14 mouse cellular contexts compared by ENCODE assay signal in genomic region chr11:70079928-70080327, GRCm38 (mm10). TPM values are rescaled to one million over a fixed set of nuclear protein-coding genes. Genes with fewer than 3 reads are reported as not detected.
DNase-seq lines count a peak whose midpoint lies in the region; ATAC-seq and TF ChIP-seq lines count a peak whose summit lies in the region.
"Had no signal": no experiment of that assay in that cellular context is flagged by ENCODE, and none has a peak within 500 bp of the region (broad histone marks: within the 10 kb centered on the region; RNA-seq: fewer than 3 reads in every experiment).

No protein-coding gene starts in this region.

- no peaks in the 10 kb centered on the region for H3K36me3 ChIP-seq in heart, postnatal 0 days (replicated peaks; ENCODE audit: control insufficient read depth, insufficient read depth, low read length)
- H3K36me3 ChIP-seq in forebrain, embryonic 12.5 days (replicated peaks): no peaks in the 10 kb centered on the region
- H3K36me3 ChIP-seq: limb, embryonic 13.5 days had no signal

- no peak overlapping the region for H3K4me3 ChIP-seq in heart, postnatal 0 days (ENCODE audit: low read depth, low read length)
- no peak overlapping the region for H3K4me3 ChIP-seq in forebrain, embryonic 12.5 days (replicated peaks)
- H3K4me3 ChIP-seq: limb, embryonic 13.5 days had no signal

- no peak for ATAC-seq in heart, postnatal 0 days (ENCODE audit: insufficient read depth, low read depth)
- no peak for ATAC-seq in forebrain, embryonic 12.5 days (ENCODE audit: low FRiP score)
- ATAC-seq: intestine, postnatal 0 days; midbrain, embryonic 16.5 days had no signal

- TF ChIP-seq EP300 in heart, postnatal 0 days (IDR thresholded peaks at IDR 0.05; ENCODE audit: low read depth): no peak

- H3K4me2 ChIP-seq in heart, postnatal 0 days (ENCODE audit: low read depth, low read length): no peak overlapping the region
- no peak overlapping the region for H3K4me2 ChIP-seq in forebrain, embryonic 12.5 days
- H3K4me2 ChIP-seq: limb, embryonic 13.5 days had no signal

- peak; percentile 21 for DNase-seq in heart, postnatal 0 days (ENCODE audit: low spot score)
- DNase-seq in heart, adult 8-10 months (ENCODE audit: low spot score): no peak
- peak; percentile 68 for DNase-seq in CD4-positive helper T cell, adult 2 months (ENCODE audit: low read depth, low spot score)
- peak; percentile 54 for DNase-seq in kidney, adult 9 months
- peak; percentile 80 for DNase-seq in naive thymus-derived CD4-positive, alpha-beta T cell, adult 2 months (ENCODE audit: low read depth)
- DNase-seq in cerebellum, adult 18-20 months: no peak
- DNase-seq in urinary bladder, adult 2 months (ENCODE audit: low spot score): no peak
- DNase-seq: adrenal gland, postnatal 25 days; retina, postnatal 1 day had no signal

- H3K27ac ChIP-seq in heart, postnatal 0 days (ENCODE audit: low read depth): no peak overlapping the region
- no peak overlapping the region for H3K27ac ChIP-seq in forebrain, embryonic 12.5 days
- H3K27ac ChIP-seq: limb, embryonic 13.5 days had no signal

- no peaks in the 10 kb centered on the region for H3K9me3 ChIP-seq in heart, postnatal 0 days (replicated peaks; ENCODE audit: control insufficient read depth, low read length)
- no peaks in the 10 kb centered on the region for H3K9me3 ChIP-seq in forebrain, embryonic 12.5 days
- H3K9me3 ChIP-seq: limb, embryonic 13.5 days had no signal

- no peaks in the 10 kb centered on the region for H3K4me1 ChIP-seq in heart, postnatal 0 days (ENCODE audit: control insufficient read depth, insufficient read depth)
- H3K4me1 ChIP-seq in forebrain, embryonic 12.5 days: no peaks in the 10 kb centered on the region; the same call in 1 of the 2 replicates

- no peaks in the 10 kb centered on the region for H3K27me3 ChIP-seq in heart, postnatal 0 days (ENCODE audit: control insufficient read depth, insufficient read depth, low read length)
- H3K27me3 ChIP-seq in forebrain, embryonic 12.5 days: no peaks in the 10 kb centered on the region

- no peak overlapping the region for H3K9ac ChIP-seq in heart, postnatal 0 days (replicated peaks; ENCODE audit: low read depth, low read length)
- no peak overlapping the region for H3K9ac ChIP-seq in forebrain, embryonic 12.5 days
- H3K9ac ChIP-seq: limb, embryonic 13.5 days had no signal

- 43% methylated on average over 7 of the region's 7 CpGs for WGBS in heart, postnatal 0 days
- 79% methylated on average over 7 of the region's 7 CpGs for WGBS in forebrain, embryonic 12.5 days

- no peak for TF ChIP-seq CTCF in heart, postnatal 0 days (IDR thresholded peaks at IDR 0.05; ENCODE audit: low read depth)

RNA-seq across cellular contexts. Expression of gene Asgr2, which starts 12.5 kb away (rescaled TPM):
- not detected in 2 replicates for total RNA-seq in heart, postnatal 0 days (2014; rRNA removed; ENCODE audit: low replicate concordance)
- polyA plus RNA-seq in heart, postnatal 0 days (2015; fragmentation: Nextera tagmentation; extraction: Ambion mirVana): not detected in 2 replicates
- under 1 TPM in 1 of 4 experiments, not detected in 3; 0.34 TPM for total RNA-seq in heart, adult 8-10 months (2022)
- not detected in 2 replicates for polyA plus RNA-seq in forebrain, embryonic 12.5 days (2016; fragmentation: Nextera tagmentation; extraction: Ambion mirVana)
- 2.0 and 2.5 TPM in 2 replicates for polyA plus RNA-seq in urinary bladder, adult 2 months (2012; rRNA removed)
- polyA plus RNA-seq: limb, embryonic 13.5 days; midbrain, embryonic 16.5 days had no signal

RNA-seq across cellular contexts. Expression of gene Asgr1, which starts 26.0 kb away (rescaled TPM):
- total RNA-seq in heart, postnatal 0 days (2014; rRNA removed; ENCODE audit: low replicate concordance): not detected in 2 replicates
- polyA plus RNA-seq in heart, postnatal 0 days (2015; fragmentation: Nextera tagmentation; extraction: Ambion mirVana): not detected in 2 replicates
- total RNA-seq in heart, adult 8-10 months (2022): not detected
- polyA plus RNA-seq in forebrain, embryonic 12.5 days (2016; fragmentation: Nextera tagmentation; extraction: Ambion mirVana): 0.63 and 0.75 TPM in 2 replicates
- 0.07 TPM in 1 of 2 replicates, not detected in the other for polyA plus RNA-seq in urinary bladder, adult 2 months (2012; rRNA removed)
- total RNA-seq: gastrocnemius, adult 18-20 months had no signal
- polyA plus RNA-seq: intestine, postnatal 0 days had no signal

RNA-seq across cellular contexts. Expression of gene Mgl2, which starts 50.2 kb away (rescaled TPM):
- total RNA-seq in heart, postnatal 0 days (2014; rRNA removed; ENCODE audit: low replicate concordance): not detected in 2 replicates
- polyA plus RNA-seq in heart, postnatal 0 days (2015; fragmentation: Nextera tagmentation; extraction: Ambion mirVana): not detected in 2 replicates
- total RNA-seq in heart, adult 8-10 months (2022): 1 to 10 TPM; 2.6 to 4.5 (median 3.2) TPM
- polyA plus RNA-seq in forebrain, embryonic 12.5 days (2016; fragmentation: Nextera tagmentation; extraction: Ambion mirVana): not detected in 2 replicates
- polyA plus RNA-seq in urinary bladder, adult 2 months (2012; rRNA removed): 41.3 and 51.9 TPM in 2 replicates

Comparison
In these comparisons a context has a peak if more than half of its experiments do, and no peak if none do; other contexts are left out.
1. DNase-seq: peak in heart, postnatal 0 days (single experiment), CD4-positive helper T cell, adult 2 months (single experiment), kidney, adult 9 months (single experiment) and naive thymus-derived CD4-positive, alpha-beta T cell, adult 2 months (single experiment); none in heart, adult 8-10 months (single experiment), cerebellum, adult 18-20 months (0 of 2) and urinary bladder, adult 2 months (single experiment).
2. RNA of gene Mgl2, which starts 50.2 kb away (polyA plus RNA-seq): 41.3 to 51.9 TPM in urinary bladder, adult 2 months; not detected in heart, postnatal 0 days and not detected in forebrain, embryonic 12.5 days; every median in the first group is over 10 times any median in the second.